Mouse (Mus musculus): Measurements from ENCODE around the gene Gm10134.

Gene Gm10134

GRCm38 (mm10) chr2:28532938-28533771 is 27.3 kb downstream of the Gm10134 start:
- DNase-seq (ENCODE audit: low read depth, low spot score) = peak; percentile 85

- DNase-seq (ENCODE audit: low read depth, low spot score) = no peak
Measured at GRCm38 (mm10) chr2:28533901-28534435, 28.1 kb downstream of the Gm10134 start.

DNA sequence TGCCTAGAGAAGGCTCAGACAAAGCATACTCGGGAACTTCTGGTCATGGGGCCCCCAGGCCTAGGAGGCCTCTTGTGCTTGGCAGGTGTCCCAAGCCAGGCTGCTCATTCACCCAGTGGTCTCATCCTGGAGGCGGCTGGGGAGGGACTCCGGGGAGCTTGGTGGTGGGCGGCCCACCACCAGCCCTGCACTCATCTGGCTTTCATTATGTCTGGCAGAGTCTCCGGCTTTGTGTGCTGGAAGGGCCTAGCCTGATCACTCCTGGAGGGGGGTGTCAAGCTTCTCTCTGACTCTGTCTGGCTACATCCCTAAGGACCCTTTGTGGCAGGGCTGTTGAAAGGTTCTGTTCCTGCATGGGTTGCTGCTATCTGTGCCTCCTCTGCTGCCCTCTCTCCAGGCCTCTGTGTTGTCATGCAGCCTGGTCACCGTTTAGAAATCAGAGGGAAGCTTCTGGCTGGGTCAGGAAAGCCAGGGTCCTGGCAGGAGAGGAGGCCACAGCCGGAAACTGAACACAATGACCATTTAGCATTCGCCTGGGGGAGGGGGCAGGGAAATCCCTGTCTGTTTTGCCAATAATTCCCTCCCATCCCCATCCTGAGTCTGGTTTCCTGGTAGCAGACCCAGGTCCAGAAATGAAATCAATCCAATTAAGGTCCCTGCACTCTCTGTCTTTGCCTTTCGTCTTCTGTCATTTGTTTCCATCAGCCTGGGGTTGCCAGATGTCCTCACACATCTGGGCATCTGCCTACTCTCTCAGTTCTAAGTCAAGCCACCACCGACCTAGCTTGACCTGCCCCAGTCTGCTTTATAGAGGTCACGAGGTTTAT is 28.8 kb downstream of the Gm10134 start:
- DNase-seq (ENCODE audit: low read depth, low spot score) = peak; percentile 11

GRCm38 (mm10) chr2:28535263-28535540 is 29.3 kb downstream of the Gm10134 start:
- peak; percentile 51 for DNase-seq (ENCODE audit: low read depth, low spot score)

DNA sequence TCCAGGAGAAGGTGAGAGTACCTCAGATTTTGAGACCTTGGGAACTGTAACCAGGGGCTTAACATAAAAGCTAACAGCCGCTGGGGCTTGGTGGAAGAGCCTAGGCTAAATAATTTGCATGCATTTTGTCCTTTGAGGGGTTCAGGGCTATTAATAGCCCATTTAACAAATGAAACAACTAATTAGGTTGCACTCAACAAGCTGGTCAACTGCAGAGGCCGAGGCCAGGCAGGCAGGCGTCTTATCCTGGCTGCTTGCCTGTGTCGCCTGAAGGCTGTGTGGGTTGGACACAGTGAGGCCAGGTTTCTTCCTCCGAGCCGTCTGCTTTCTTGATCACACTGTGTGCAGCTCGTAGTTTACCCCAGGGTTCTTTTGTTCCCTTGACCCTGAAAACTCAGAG is 29.8 kb downstream of the Gm10134 start:
- peak; percentile 64 for DNase-seq (ENCODE audit: low read depth, low spot score)

DNA sequence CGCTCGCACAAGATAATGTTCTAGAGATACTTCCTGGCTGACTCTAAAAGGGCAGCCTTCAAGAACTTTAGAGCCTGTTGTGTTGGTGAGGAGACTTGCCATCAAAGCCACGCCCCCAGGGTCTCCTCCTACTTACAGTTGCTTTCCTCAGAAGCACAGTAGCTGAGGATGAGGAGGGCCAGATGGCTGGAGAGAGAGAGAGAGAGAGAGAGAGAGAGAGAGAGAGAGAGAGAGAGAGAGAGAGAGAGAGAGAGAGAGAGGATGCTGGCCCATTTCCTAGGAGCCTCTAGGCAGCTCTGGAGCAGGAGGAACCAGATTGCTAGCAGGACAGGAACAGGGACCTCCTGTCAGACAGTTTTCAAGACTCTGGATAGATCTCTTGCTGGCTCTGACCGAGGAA is 30.3 kb downstream of the Gm10134 start:
- DNase-seq (ENCODE audit: low read depth, low spot score) = no peak

DNA sequence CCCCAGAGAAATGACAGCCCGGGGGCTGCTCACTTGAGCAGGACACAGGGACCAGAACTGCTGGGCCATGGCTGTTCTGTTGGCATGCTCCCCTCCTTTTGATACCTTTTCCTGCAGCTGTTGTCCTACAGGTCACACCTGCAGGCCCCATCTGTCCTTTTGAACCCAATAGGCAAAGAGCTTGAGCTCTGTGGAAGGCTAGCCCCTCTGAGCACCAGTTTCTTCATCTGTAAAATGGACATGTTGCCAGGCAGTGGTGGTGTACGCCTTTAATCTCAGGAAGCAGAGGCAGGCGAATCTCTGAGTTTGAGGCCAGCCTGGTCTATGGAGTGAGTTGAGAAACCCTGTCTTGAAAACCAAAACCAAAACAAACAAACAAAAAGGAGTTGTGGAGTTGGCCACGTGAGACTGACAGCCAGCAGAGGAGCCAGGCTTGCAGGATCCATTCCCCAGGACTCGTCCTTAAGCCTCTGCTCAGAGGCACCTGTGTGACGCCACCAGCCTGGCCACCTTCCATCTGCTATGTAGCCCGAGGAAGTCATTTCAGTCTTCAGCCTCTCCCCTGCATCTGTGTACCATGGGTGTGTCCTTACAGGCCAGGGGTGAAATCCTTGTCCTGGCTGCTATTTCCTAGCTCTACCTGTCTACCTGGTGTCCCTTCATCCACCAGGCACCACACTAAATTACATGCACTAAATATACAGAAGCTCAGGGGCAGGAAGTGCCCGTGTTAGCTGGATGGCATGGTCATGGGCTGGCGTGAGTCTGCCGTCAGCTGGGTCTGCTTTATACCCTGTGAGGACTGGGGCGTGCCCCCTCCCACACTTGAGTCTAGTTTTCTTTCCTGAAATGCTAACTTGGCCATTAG is 31.1 kb downstream of the Gm10134 start:
- peak; percentile 41 for DNase-seq (ENCODE audit: low read depth, low spot score)

- DNase-seq (ENCODE audit: low read depth, low spot score) = no peak
Measured at GRCm38 (mm10) chr2:28537634-28537920, 31.7 kb downstream of the Gm10134 start.

- DNase-seq (ENCODE audit: low read depth, low spot score) = peak; percentile 84
Measured at GRCm38 (mm10) chr2:28537995-28538816, 32.3 kb downstream of the Gm10134 start.

- DNase-seq (ENCODE audit: low read depth, low spot score) = peak; percentile 4
Measured at GRCm38 (mm10) chr2:28538817-28539128, 32.9 kb downstream of the Gm10134 start.

GRCm38 (mm10) chr2:28539206-28539605 is 33.3 kb downstream of the Gm10134 start:
- peak; percentile 13 for DNase-seq (ENCODE audit: low read depth, low spot score)

DNA sequence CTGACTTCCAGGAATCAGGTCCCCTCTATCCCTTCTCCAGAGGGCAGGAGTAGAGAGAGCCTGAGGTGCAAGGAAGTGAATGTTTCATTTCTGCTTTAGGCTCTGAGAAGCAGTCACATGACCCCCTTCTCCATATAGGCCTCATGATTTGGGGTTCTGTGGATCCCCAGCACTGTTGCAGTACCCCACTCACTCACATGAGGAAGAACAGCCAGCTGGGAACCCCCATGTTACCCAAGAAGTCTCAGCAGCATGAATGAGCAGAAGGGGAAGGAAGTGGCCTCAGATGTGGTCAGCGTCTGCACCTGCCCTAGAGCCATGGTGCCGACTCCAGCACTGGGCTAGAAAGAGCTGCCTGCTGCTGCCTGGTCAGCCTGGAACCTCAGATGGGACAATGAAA is 34.1 kb downstream of the Gm10134 start:
- peak; percentile 84 for DNase-seq (ENCODE audit: low read depth, low spot score)

DNA sequence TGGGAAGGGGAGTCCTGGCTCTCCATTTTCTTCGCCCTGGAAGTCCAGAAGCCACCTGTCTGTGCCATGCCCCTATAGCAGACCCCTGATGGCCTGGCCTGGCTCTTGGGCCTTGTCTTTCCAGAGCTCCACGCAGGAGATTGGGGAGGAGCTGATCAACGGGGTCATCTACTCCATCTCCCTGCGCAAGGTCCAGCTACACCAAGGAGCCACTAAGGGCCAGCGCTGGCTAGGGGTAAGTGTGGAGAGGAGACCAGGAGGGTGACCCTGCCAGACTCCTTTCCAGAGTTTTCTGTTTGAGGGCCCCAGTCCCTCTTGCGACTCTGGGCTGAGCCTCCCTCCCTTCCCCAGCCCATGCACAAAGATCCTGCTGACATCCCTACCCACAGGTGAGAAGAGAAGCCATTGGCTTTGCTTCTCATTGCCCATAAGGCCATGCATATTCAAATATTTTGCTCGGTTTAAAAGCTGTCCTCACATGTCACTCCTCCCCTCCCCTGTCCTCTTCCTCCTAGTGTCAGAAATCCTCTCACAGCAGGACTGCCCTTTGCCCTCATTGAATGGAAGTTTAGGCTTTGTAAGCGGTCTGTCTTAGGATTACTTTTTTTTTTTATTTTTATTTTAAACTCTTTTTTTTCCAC is 34.8 kb downstream of the Gm10134 start:
- DNase-seq (ENCODE audit: low read depth, low spot score) = peak; percentile 19

- no peak for DNase-seq (ENCODE audit: low read depth, low spot score)
Measured at GRCm38 (mm10) chr2:28543894-28544293, 38.0 kb downstream of the Gm10134 start.

DNA sequence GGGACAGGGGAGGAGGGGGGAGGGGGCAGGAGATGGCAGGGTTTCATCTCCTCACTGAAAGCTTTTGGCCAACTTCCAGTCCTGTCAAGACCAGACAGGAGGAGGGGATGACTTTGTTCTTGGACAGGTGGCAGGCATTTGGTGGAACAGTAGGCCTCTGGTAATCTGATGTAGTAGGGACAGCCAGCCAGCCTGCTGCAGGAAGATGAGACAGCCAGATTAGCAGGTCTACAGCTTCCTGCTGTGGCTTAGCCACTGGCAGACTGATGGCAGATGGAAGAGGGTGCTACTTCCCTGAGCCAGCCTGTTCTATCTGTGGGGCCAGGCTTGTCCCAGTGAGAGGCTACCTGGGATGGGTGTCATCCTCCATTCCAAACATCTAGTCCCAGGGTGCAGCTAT is 40.1 kb downstream of the Gm10134 start:
- DNase-seq (ENCODE audit: low read depth, low spot score) = no peak

DNA sequence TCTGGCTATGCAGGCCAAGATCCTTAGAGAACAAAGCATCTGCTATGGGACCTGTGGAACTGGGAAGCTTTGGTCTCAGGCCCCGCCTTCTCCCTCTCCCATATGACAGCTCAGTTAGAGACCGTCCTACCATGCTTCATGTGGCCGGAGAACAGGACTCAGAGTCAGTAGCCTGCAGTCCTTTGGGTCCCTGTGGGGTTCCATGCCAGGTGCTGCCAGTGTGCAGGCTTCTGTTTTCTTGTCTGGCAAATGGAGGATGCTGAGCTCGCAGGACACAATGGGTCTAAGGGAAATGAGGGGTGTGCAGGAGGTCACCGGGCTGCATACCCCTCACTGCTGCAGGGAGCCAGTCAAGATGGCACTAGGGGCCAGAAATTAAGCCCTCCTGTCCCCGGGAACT is 40.7 kb downstream of the Gm10134 start:
- no peak for DNase-seq (ENCODE audit: low read depth, low spot score)

- peak; percentile 81 for DNase-seq (ENCODE audit: low read depth, low spot score)
Measured at GRCm38 (mm10) chr2:28547237-28548172, 41.6 kb downstream of the Gm10134 start.

- DNase-seq (ENCODE audit: low read depth, low spot score) = no peak
Measured at GRCm38 (mm10) chr2:28549157-28549556, 43.3 kb downstream of the Gm10134 start.

DNA sequence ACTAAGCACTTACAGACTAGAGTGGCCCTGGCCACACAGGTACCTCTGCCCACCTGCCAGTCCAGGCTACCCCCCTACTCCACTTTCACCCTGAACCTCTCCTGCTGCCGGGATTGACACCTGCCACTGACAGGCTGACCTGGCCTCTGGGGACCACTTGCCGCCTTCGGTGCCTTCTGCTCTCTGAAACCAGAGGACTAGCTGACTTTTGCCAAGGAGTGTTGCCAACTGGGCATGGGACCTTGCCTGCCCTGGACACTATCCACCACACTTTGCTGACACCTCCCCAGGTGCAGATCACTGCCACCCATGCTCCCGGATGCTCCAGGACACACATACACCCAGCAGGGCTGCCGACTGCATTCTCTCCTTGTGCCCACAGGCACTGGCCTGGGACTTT is 46.4 kb downstream of the Gm10134 start:
- DNase-seq (ENCODE audit: low read depth, low spot score) = no peak

Measured in A20 (cell line).